Mouse (Mus musculus) G1E (cell line): Measurements from ENCODE around the gene Fam71e1. TPM values are rescaled to one million over a fixed set of nuclear protein-coding genes. Genes with fewer than 3 reads are reported as not detected.

Experiments used
- ATAC-seq: 2 replicates; pipeline ENCODE4 v1.8.0; 2016; ENCODE audit warnings: mild to moderate bottlenecking; ENCODE audit not compliant: insufficient number of reproducible peaks, poor library complexity, low FRiP score, severe bottlenecking; ENCODE audit errors: extremely low read depth
- DNase-seq: peaks from one replicate; pipeline ENCODE4 v3.0.0; 2012; ENCODE audit warnings: low spot score
- H3K27me3 ChIP-seq: 2 replicates; pipeline ENCODE4 v1.6.1; 2012; ENCODE audit warnings: mild to moderate bottlenecking, low read length, inconsistent platforms; ENCODE audit not compliant: insufficient read depth
- H3K36me3 ChIP-seq: replicated peaks from 2 replicates; pipeline ENCODE3; 2012; ENCODE audit warnings: mild to moderate bottlenecking, inconsistent platforms
- H3K4me1 ChIP-seq: 2 replicates; pipeline ENCODE4 v1.6.1; 2012; ENCODE audit warnings: low read depth, low read length, inconsistent platforms, mixed read lengths; ENCODE audit not compliant: insufficient read depth
- H3K4me3 ChIP-seq: 2 replicates; pipeline ENCODE4 v1.5.1; 2012; ENCODE audit warnings: low read depth, mild to moderate bottlenecking, inconsistent platforms, low read length, moderate library complexity, mixed read lengths
- H3K9me3 ChIP-seq: replicated peaks from 2 replicates; pipeline ENCODE4 v1.6.1; 2012; ENCODE audit warnings: inconsistent platforms
- CTCF ChIP-seq: IDR thresholded peaks from 2 replicates; pipeline ENCODE4 v1.5.1; 2012; ENCODE audit warnings: low read depth, low read length, inconsistent platforms, mixed read lengths
- GATA1 ChIP-seq: IDR thresholded peaks from 2 replicates; pipeline ENCODE4 v1.6.1; 2012; ENCODE audit warnings: borderline replicate concordance, low read length, inconsistent platforms, mixed read lengths
- GATA2 ChIP-seq: IDR thresholded peaks from 2 replicates; pipeline ENCODE4 v1.6.1; 2012; ENCODE audit warnings: low read depth, low read length, inconsistent platforms, borderline replicate concordance
- POLR2AphosphoS5 ChIP-seq: IDR thresholded peaks from 2 replicates; pipeline ENCODE4 v1.6.1; 2012; ENCODE audit warnings: low read depth, low read length, inconsistent platforms; ENCODE audit not compliant: insufficient replicate concordance
- TAL1 ChIP-seq: conservative IDR thresholded peaks from 2 replicates; pipeline ENCODE4 v1.6.1; 2012; ENCODE audit warnings: low read depth, low read length, inconsistent platforms, mixed read lengths
- polyA plus RNA-seq: library from polyadenylated mRNA; stranded (reverse); fragments of >175 nt; gene quantifications from 2 replicates; pipeline ENCODE4 v1.2.3, GENCODE M21; 2012
- total RNA-seq, 2 experiments: library from RNA; stranded (forward) in 1 of 2; stranded (reverse) in 1 of 2; fragments of 200-1000 nt in 1 of 2; fragments of >200 nt in 1 of 2; fragmentation: Nextera tagmentation in 1 of 2; gene quantifications; 2 replicates each; pipeline ENCODE4 v1.2.3; 2014 to 2017

Gene Fam71e1
- total and polyA plus RNA-seq, 3 experiments, result 5.5 to 6.9 (median 6.8) TPM

GRCm38 (mm10) chr7:44462218-44463055 is 33.9 kb upstream of the Fam71e1 start:
- H3K4me1 ChIP-seq, result peaks cover 19% of the 10 kb centered on the region
- H3K27me3 ChIP-seq, result peaks cover 28% of the 10 kb centered on the region; the same call in 1 of the 2 replicates
- no peak overlapping the region for H3K4me3 ChIP-seq
- peaks cover 12% of the 10 kb centered on the region; the same call in 1 of the 2 replicates for H3K9me3 ChIP-seq
- no peak for ATAC-seq
- DNase-seq, result no peak
- TF ChIP-seq GATA2, result no peak
- no peak for TF ChIP-seq TAL1
- no peak for TF ChIP-seq CTCF
- no peak for TF ChIP-seq GATA1
- no peak for TF ChIP-seq POLR2AphosphoS5
- no peaks in the 10 kb centered on the region for H3K36me3 ChIP-seq

GRCm38 (mm10) chr7:44463056-44463425 is 33.3 kb upstream of the Fam71e1 start:
- H3K4me3 ChIP-seq, result no peak overlapping the region
- DNase-seq (no peak), ATAC-seq (no peak)
- H3K36me3 ChIP-seq, result no peaks in the 10 kb centered on the region
- H3K27me3 ChIP-seq, result peaks cover 28% of the 10 kb centered on the region; the same call in 1 of the 2 replicates
- peaks cover 21% of the 10 kb centered on the region for H3K4me1 ChIP-seq
- TF ChIP-seq POLR2AphosphoS5 (no peak), GATA2 (no peak), GATA1 (no peak), TAL1 (no peak), CTCF (no peak)
- peaks cover 12% of the 10 kb centered on the region; the same call in 1 of the 2 replicates for H3K9me3 ChIP-seq

GRCm38 (mm10) chr7:44463556-44464225 is 32.7 kb upstream of the Fam71e1 start:
- H3K4me3 ChIP-seq, result no peak overlapping the region
- peaks cover 28% of the 10 kb centered on the region for H3K4me1 ChIP-seq
- no peak for ATAC-seq
- DNase-seq, result no peak
- H3K27me3 ChIP-seq, result peaks cover 28% of the 10 kb centered on the region; the same call in 1 of the 2 replicates
- peaks cover 12% of the 10 kb centered on the region; the same call in 1 of the 2 replicates for H3K9me3 ChIP-seq
- no peak for TF ChIP-seq POLR2AphosphoS5
- TF ChIP-seq CTCF, result no peak
- TF ChIP-seq GATA1, result no peak
- no peak for TF ChIP-seq TAL1
- no peak for TF ChIP-seq GATA2
- peaks cover under 1% of the 10 kb centered on the region for H3K36me3 ChIP-seq

GRCm38 (mm10) chr7:44464511-44464910 is 31.9 kb upstream of the Fam71e1 start:
- TF ChIP-seq GATA2 (no peak), TAL1 (no peak), CTCF (no peak), GATA1 (no peak), POLR2AphosphoS5 (no peak)
- no peak for DNase-seq
- no peak for ATAC-seq
- H3K4me1 ChIP-seq, result peaks cover 36% of the 10 kb centered on the region
- no peak overlapping the region for H3K4me3 ChIP-seq
- peaks cover 12% of the 10 kb centered on the region; the same call in 1 of the 2 replicates for H3K9me3 ChIP-seq
- peaks cover 9% of the 10 kb centered on the region for H3K36me3 ChIP-seq
- peaks cover 24% of the 10 kb centered on the region; the same call in 1 of the 2 replicates for H3K27me3 ChIP-seq

DNA sequence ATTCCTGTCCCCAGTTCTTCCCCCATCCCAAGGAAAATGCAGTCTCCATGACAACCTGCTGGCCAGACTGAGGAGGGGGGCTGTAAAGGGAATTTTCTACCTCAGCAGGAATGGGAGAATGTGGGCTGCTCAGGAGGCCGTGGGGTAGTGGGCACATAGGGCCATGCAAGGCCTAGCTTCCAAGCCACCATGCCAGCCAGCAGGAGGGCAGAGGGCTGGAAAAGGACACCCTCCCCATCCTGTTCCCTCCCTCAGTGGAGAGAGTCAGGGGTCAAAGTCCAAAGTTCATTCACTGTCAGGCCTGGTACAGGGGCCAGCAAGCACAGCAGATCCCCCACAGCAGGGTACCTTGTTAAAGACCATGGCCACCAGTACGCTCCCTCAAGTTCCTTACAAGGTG is 31.3 kb upstream of the Fam71e1 start, which contains the start of gene Aspdh:
TSS of gene Aspdh (plus strand) at position 281 of the 400 bp plus-strand sequence.
- peaks cover 12% of the 10 kb centered on the region; the same call in 1 of the 2 replicates for H3K9me3 ChIP-seq
- H3K36me3 ChIP-seq, result peaks cover 15% of the 10 kb centered on the region
- peaks cover 19% of the 10 kb centered on the region; the same call in 1 of the 2 replicates for H3K27me3 ChIP-seq
- TF ChIP-seq CTCF (no peak), POLR2AphosphoS5 (no peak)
- no peak for ATAC-seq
- no peak within 1 kb of the TSS for H3K4me3 ChIP-seq
- H3K4me1 ChIP-seq, result peaks cover 42% of the 10 kb centered on the region
- no peak for DNase-seq
